In the genomic region with DNA sequence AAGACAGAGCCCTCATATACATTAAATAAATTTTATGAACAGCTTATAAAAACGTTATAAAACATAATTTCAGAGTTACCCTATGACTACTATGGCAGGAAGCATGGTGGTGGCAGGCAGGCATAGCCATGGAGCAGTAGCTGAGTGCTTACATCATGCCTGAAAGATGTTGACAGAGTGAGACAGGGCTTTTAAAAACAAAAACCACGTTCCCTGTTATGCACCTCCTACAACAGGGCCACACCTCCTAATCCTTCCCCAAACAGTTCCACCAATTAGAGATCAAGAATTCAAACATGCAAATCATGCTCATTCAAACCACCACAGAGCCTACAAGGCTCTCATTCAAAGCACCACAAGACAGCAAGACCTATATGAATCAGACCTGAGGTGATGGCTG, we compare ENCODE assay signal across 28 mouse cellular contexts.
A peak's percentile ranks its signal among the peaks of the same experiment; 100 is the strongest.
DNase-seq lines count a peak whose midpoint lies in the region; ATAC-seq and TF ChIP-seq lines count a peak whose summit lies in the region.
"Had no signal": no experiment of that assay in that cellular context is flagged by ENCODE, and none has a peak within 500 bp of the region (broad histone marks: within the 10 kb centered on the region; RNA-seq: fewer than 3 reads in every experiment).

No protein-coding gene starts in this region.

- no peak for TF ChIP-seq EP300 in liver, embryonic 14.5 days (IDR thresholded peaks at IDR 0.05; ENCODE audit: low read depth)

- H3K27ac ChIP-seq in liver, embryonic 14.5 days = no peak overlapping the region
- no peak overlapping the region for H3K27ac ChIP-seq in midbrain, embryonic 13.5 days
- H3K27ac ChIP-seq in intestine, embryonic 15.5 days = no peak overlapping the region
- H3K27ac ChIP-seq: embryonic facial prominence, embryonic 13.5 days; forebrain, embryonic 10.5 days; gastrocnemius, adult 2 months; heart, embryonic 10.5 days; heart, embryonic 15.5 days; hindbrain, embryonic 13.5 days; hindbrain, postnatal 0 days had no signal

- H3K36me3 ChIP-seq in liver, embryonic 14.5 days (replicated peaks; ENCODE audit: control insufficient read depth, insufficient read depth, low read depth) = peaks cover 7% of the 10 kb centered on the region
- peaks cover 9% of the 10 kb centered on the region for H3K36me3 ChIP-seq in midbrain, embryonic 13.5 days
- H3K36me3 ChIP-seq in intestine, embryonic 15.5 days = no peaks in the 10 kb centered on the region
- H3K36me3 ChIP-seq: G1E; heart, embryonic 10.5 days; heart, embryonic 15.5 days had no signal

- H3K9ac ChIP-seq in liver, embryonic 14.5 days (replicated peaks) = no peak overlapping the region
- H3K9ac ChIP-seq in midbrain, embryonic 13.5 days (replicated peaks) = no peak overlapping the region
- no peak overlapping the region for H3K9ac ChIP-seq in intestine, embryonic 15.5 days
- H3K9ac ChIP-seq: embryonic facial prominence, embryonic 13.5 days; heart, embryonic 15.5 days; hindbrain, embryonic 13.5 days had no signal

- H3K27me3 ChIP-seq in liver, embryonic 14.5 days (ENCODE audit: control insufficient read depth, insufficient read depth, low read length) = no peaks in the 10 kb centered on the region
- H3K27me3 ChIP-seq in midbrain, embryonic 13.5 days = no peaks in the 10 kb centered on the region
- no peaks in the 10 kb centered on the region for H3K27me3 ChIP-seq in intestine, embryonic 15.5 days (replicated peaks)
- H3K27me3 ChIP-seq: embryonic facial prominence, embryonic 13.5 days; heart, embryonic 15.5 days; hindbrain, embryonic 13.5 days had no signal

- 27% methylated on average over 2 of the region's 2 CpGs for WGBS in liver, embryonic 14.5 days (ENCODE audit: insufficient replicate concordance)
- WGBS in midbrain, embryonic 13.5 days = 32% methylated on average over 2 of the region's 2 CpGs
- WGBS in intestine, embryonic 15.5 days = 39% methylated on average over 2 of the region's 2 CpGs

- peaks cover 26 to 41% of the 10 kb centered on the region in 2 experiments for H3K4me1 ChIP-seq in liver, embryonic 14.5 days (replicated peaks; ENCODE audit: control insufficient read depth in 2 of 2, insufficient read depth in 2 of 2, low read length in 1 of 2)
- no peaks in the 10 kb centered on the region for H3K4me1 ChIP-seq in midbrain, embryonic 13.5 days (replicated peaks)
- H3K4me1 ChIP-seq in intestine, embryonic 15.5 days (replicated peaks) = no peaks in the 10 kb centered on the region
- H3K4me1 ChIP-seq: forebrain, embryonic 10.5 days; heart, embryonic 10.5 days; heart, embryonic 15.5 days; hindbrain, embryonic 13.5 days had no signal

- H3K9me3 ChIP-seq in liver, embryonic 14.5 days (ENCODE audit: control insufficient read depth, low read length) = no peaks in the 10 kb centered on the region
- H3K9me3 ChIP-seq in midbrain, embryonic 13.5 days = no peaks in the 10 kb centered on the region
- H3K9me3 ChIP-seq in intestine, embryonic 15.5 days = no peaks in the 10 kb centered on the region
- H3K9me3 ChIP-seq: embryonic facial prominence, embryonic 13.5 days; forebrain, embryonic 10.5 days; heart, embryonic 10.5 days; heart, embryonic 15.5 days; hindbrain, embryonic 13.5 days had no signal

- DNase-seq in 416B (ENCODE audit: low read depth) = peak; percentile 42
- peak; percentile 27 for DNase-seq in R1 (ENCODE audit: low read depth, low spot score)
- peak in 1 of 3 experiments; percentile 47 for DNase-seq in liver, embryonic 14.5 days (ENCODE audit: low read depth in 3 of 3, low spot score in 3 of 3)
- no peak for DNase-seq in embryo, embryonic 10.5 days (ENCODE audit: low spot score)
- DNase-seq in left cerebral cortex, postnatal 4 days = no peak
- DNase-seq: adrenal gland, adult 2 months; adrenal gland, postnatal 36 days; B cell, adult 2 months; cerebellum, adult 11-12 months; cerebellum, adult 9-10 months; cerebellum, postnatal 25 days; gastrocnemius, adult 2 months; gastrocnemius, postnatal 25 days; heart, adult 18-20 months; heart, postnatal 14 days had no signal

- no peak for TF ChIP-seq CTCF in liver, embryonic 14.5 days (IDR thresholded peaks at IDR 0.05; ENCODE audit: low read depth)

- intact Hi-C loops in left cerebral cortex, postnatal 4 days (cut with DNase I) = no loop called here

- peak; percentile 66 for ATAC-seq in liver, embryonic 14.5 days (ENCODE audit: insufficient read depth)
- ATAC-seq in megakaryocyte, adult 5-6 weeks (ENCODE audit: poor library complexity, severe bottlenecking) = peak; percentile 51
- ATAC-seq in midbrain, embryonic 13.5 days = no peak
- no peak for ATAC-seq in intestine, embryonic 15.5 days
- ATAC-seq: activated CD4-positive, CD25-positive, alpha-beta regulatory T cell, adult 4 months; CD4-positive, CD25-positive, alpha-beta regulatory T cell, adult 4 months; forebrain, embryonic 14.5 days; hindbrain, postnatal 0 days had no signal

- H3K4me3 ChIP-seq in liver, embryonic 14.5 days (ENCODE audit: insufficient read depth in 1 of 2, low read depth in 2 of 2, low read length in 2 of 2) = no peak overlapping the region
- no peak overlapping the region for H3K4me3 ChIP-seq in midbrain, embryonic 13.5 days (replicated peaks)
- no peak overlapping the region for H3K4me3 ChIP-seq in intestine, embryonic 15.5 days (replicated peaks)
- H3K4me3 ChIP-seq: embryonic facial prominence, embryonic 13.5 days; forebrain, embryonic 10.5 days; gastrocnemius, adult 2 months; heart, embryonic 10.5 days; heart, embryonic 15.5 days; hindbrain, embryonic 13.5 days had no signal

- H3K4me2 ChIP-seq in liver, embryonic 14.5 days (ENCODE audit: low read depth) = no peak overlapping the region
- H3K4me2 ChIP-seq in midbrain, embryonic 13.5 days (replicated peaks) = no peak overlapping the region
- H3K4me2 ChIP-seq in intestine, embryonic 15.5 days (replicated peaks) = no peak overlapping the region
- H3K4me2 ChIP-seq: embryonic facial prominence, embryonic 13.5 days; heart, embryonic 15.5 days; hindbrain, embryonic 13.5 days had no signal

Comparison
In these comparisons a context has a peak if more than half of its experiments do, and no peak if none do; other contexts are left out.
1. DNase-seq: peak in 416B (single experiment) and R1 (single experiment); none in embryo, embryonic 10.5 days (single experiment) and left cerebral cortex, postnatal 4 days (single experiment).
2. ATAC-seq: peak in liver, embryonic 14.5 days (single experiment) and megakaryocyte, adult 5-6 weeks (single experiment); none in midbrain, embryonic 13.5 days (single experiment) and intestine, embryonic 15.5 days (single experiment).